ENCODE assay signal across 27 mouse cellular contexts in genomic region chr5:19565636-19566035, GRCm38 (mm10).
A peak's percentile ranks its signal among the peaks of the same experiment; 100 is the strongest.
DNase-seq lines count a peak whose midpoint lies in the region; ATAC-seq and TF ChIP-seq lines count a peak whose summit lies in the region.
"Had no signal": no experiment of that assay in that cellular context is flagged by ENCODE, and none has a peak within 500 bp of the region (broad histone marks: within the 10 kb centered on the region; RNA-seq: fewer than 3 reads in every experiment).

No protein-coding gene starts in this region.

- 71% methylated on average over 3 of the region's 3 CpGs for WGBS in kidney, embryonic 15.5 days
- 78% methylated on average over 3 of the region's 3 CpGs for WGBS in limb, embryonic 14.5 days
- WGBS in limb, embryonic 10.5 days: 92% methylated on average over 3 of the region's 3 CpGs
- 62% methylated on average over 3 of the region's 3 CpGs for WGBS in embryonic facial prominence, embryonic 14.5 days

- no peak for TF ChIP-seq POLR2A in limb, embryonic 14.5 days (IDR thresholded peaks at IDR 0.05; ENCODE audit: borderline replicate concordance, extremely low read depth, insufficient read depth, insufficient read length)

- no peak overlapping the region for H3K27ac ChIP-seq in kidney, embryonic 15.5 days
- no peak overlapping the region for H3K27ac ChIP-seq in limb, embryonic 14.5 days (replicated peaks; ENCODE audit: low read depth, low read length)
- no peak overlapping the region for H3K27ac ChIP-seq in limb, embryonic 10.5 days
- no peak overlapping the region for H3K27ac ChIP-seq in embryonic facial prominence, embryonic 14.5 days (replicated peaks; ENCODE audit: low read depth, low read length)
- H3K27ac ChIP-seq: embryonic facial prominence, embryonic 12.5 days; forebrain, embryonic 12.5 days; heart, embryonic 10.5 days; heart, embryonic 15.5 days; limb, embryonic 15.5 days; liver, embryonic 14.5 days; macrophage; midbrain, embryonic 13.5 days had no signal

- no peak for ATAC-seq in kidney, embryonic 15.5 days (replicated peaks; ENCODE audit: low FRiP score)
- ATAC-seq in limb, embryonic 14.5 days (ENCODE audit: low FRiP score, low read depth): no peak
- ATAC-seq in embryonic facial prominence, embryonic 14.5 days (ENCODE audit: low read depth): no peak
- ATAC-seq: forebrain, postnatal 0 days; hindbrain, embryonic 16.5 days; midbrain, embryonic 13.5 days; Patski had no signal

- DNase-seq in kidney, adult 11 months: peak; percentile 22
- DNase-seq in limb, embryonic 14.5 days (ENCODE audit: low spot score): peak; percentile 5
- DNase-seq in limb, embryonic 10.5 days (ENCODE audit: low spot score): no peak
- DNase-seq in embryonic facial prominence, embryonic 14.5 days (ENCODE audit: low spot score): peak; percentile 72
- no peak for DNase-seq in cerebellum, postnatal 25 days
- no peak for DNase-seq in cerebellum, postnatal 36 days
- DNase-seq: adrenal gland, postnatal 36 days; cerebellum, adult 2 months; cerebellum, postnatal 14 days; forebrain, postnatal 0 days; gastrocnemius, postnatal 10 days; lung, adult 2 months; lung, postnatal 10 days; thymus, adult 2 months; thymus, postnatal 4 days had no signal

- no peak overlapping the region for H3K4me2 ChIP-seq in kidney, embryonic 15.5 days
- no peak overlapping the region for H3K4me2 ChIP-seq in limb, embryonic 14.5 days (replicated peaks; ENCODE audit: low read depth, low read length, severe bottlenecking)
- no peak overlapping the region for H3K4me2 ChIP-seq in embryonic facial prominence, embryonic 14.5 days (ENCODE audit: low read depth, low read length)
- H3K4me2 ChIP-seq: embryonic facial prominence, embryonic 12.5 days; forebrain, embryonic 12.5 days; heart, embryonic 15.5 days; limb, embryonic 15.5 days; midbrain, embryonic 13.5 days had no signal

- no peak overlapping the region for H3K4me3 ChIP-seq in kidney, embryonic 15.5 days (replicated peaks)
- H3K4me3 ChIP-seq in limb, embryonic 14.5 days (replicated peaks; ENCODE audit: low read length): no peak overlapping the region
- no peak overlapping the region for H3K4me3 ChIP-seq in limb, embryonic 10.5 days
- no peak overlapping the region for H3K4me3 ChIP-seq in embryonic facial prominence, embryonic 14.5 days (ENCODE audit: low read depth, low read length)
- H3K4me3 ChIP-seq: embryonic facial prominence, embryonic 12.5 days; erythroblast, embryonic 14.5 days; forebrain, embryonic 12.5 days; heart, embryonic 10.5 days; heart, embryonic 15.5 days; limb, embryonic 15.5 days; midbrain, embryonic 13.5 days had no signal

- H3K9me3 ChIP-seq in kidney, embryonic 15.5 days (replicated peaks): no peaks in the 10 kb centered on the region
- H3K9me3 ChIP-seq in limb, embryonic 14.5 days (ENCODE audit: control insufficient read depth, low read length): no peaks in the 10 kb centered on the region
- no peaks in the 10 kb centered on the region for H3K9me3 ChIP-seq in limb, embryonic 10.5 days (replicated peaks)
- H3K9me3 ChIP-seq in embryonic facial prominence, embryonic 14.5 days (ENCODE audit: control insufficient read depth, low read length): no peaks in the 10 kb centered on the region
- H3K9me3 ChIP-seq: embryonic facial prominence, embryonic 12.5 days; forebrain, embryonic 12.5 days; heart, embryonic 10.5 days; heart, embryonic 15.5 days; limb, embryonic 15.5 days; midbrain, embryonic 13.5 days had no signal

- no peak overlapping the region for H3K9ac ChIP-seq in kidney, embryonic 15.5 days
- H3K9ac ChIP-seq in limb, embryonic 14.5 days (ENCODE audit: low read depth, low read length, severe bottlenecking): no peak overlapping the region
- no peak overlapping the region for H3K9ac ChIP-seq in embryonic facial prominence, embryonic 14.5 days (ENCODE audit: low read depth, low read length)
- H3K9ac ChIP-seq: embryonic facial prominence, embryonic 12.5 days; forebrain, embryonic 12.5 days; forebrain, postnatal 0 days; heart, embryonic 15.5 days; limb, embryonic 15.5 days; liver, embryonic 14.5 days; midbrain, embryonic 13.5 days had no signal

- no peaks in the 10 kb centered on the region for H3K27me3 ChIP-seq in kidney, embryonic 15.5 days
- no peaks in the 10 kb centered on the region for H3K27me3 ChIP-seq in limb, embryonic 14.5 days (ENCODE audit: control insufficient read depth, insufficient read depth, low read length)
- H3K27me3 ChIP-seq in limb, embryonic 10.5 days (ENCODE audit: low read depth, poor library complexity, severe bottlenecking): no peaks in the 10 kb centered on the region
- H3K27me3 ChIP-seq in embryonic facial prominence, embryonic 14.5 days (replicated peaks; ENCODE audit: control insufficient read depth, insufficient read depth, low read length): no peaks in the 10 kb centered on the region
- H3K27me3 ChIP-seq: embryonic facial prominence, embryonic 12.5 days; forebrain, embryonic 12.5 days; heart, embryonic 15.5 days; limb, embryonic 15.5 days; midbrain, embryonic 13.5 days had no signal

- H3K36me3 ChIP-seq in kidney, embryonic 15.5 days: no peaks in the 10 kb centered on the region
- H3K36me3 ChIP-seq in limb, embryonic 14.5 days (ENCODE audit: control insufficient read depth, insufficient read depth, low read length): no peaks in the 10 kb centered on the region
- H3K36me3 ChIP-seq in limb, embryonic 10.5 days: no peaks in the 10 kb centered on the region
- H3K36me3 ChIP-seq in embryonic facial prominence, embryonic 14.5 days (ENCODE audit: control insufficient read depth, insufficient read depth, low read length): no peaks in the 10 kb centered on the region
- H3K36me3 ChIP-seq: embryonic facial prominence, embryonic 12.5 days; forebrain, embryonic 12.5 days; heart, embryonic 10.5 days; heart, embryonic 15.5 days; limb, embryonic 15.5 days; midbrain, embryonic 13.5 days had no signal

- no peaks in the 10 kb centered on the region for H3K4me1 ChIP-seq in kidney, embryonic 15.5 days
- H3K4me1 ChIP-seq in limb, embryonic 14.5 days (ENCODE audit: control insufficient read depth, insufficient read depth, low read length): no peaks in the 10 kb centered on the region
- H3K4me1 ChIP-seq in limb, embryonic 10.5 days: no peaks in the 10 kb centered on the region
- no peaks in the 10 kb centered on the region for H3K4me1 ChIP-seq in embryonic facial prominence, embryonic 14.5 days (ENCODE audit: control insufficient read depth, insufficient read depth, low read length)
- H3K4me1 ChIP-seq: embryonic facial prominence, embryonic 12.5 days; forebrain, embryonic 12.5 days; heart, embryonic 10.5 days; heart, embryonic 15.5 days; limb, embryonic 15.5 days; midbrain, embryonic 13.5 days had no signal

Comparison
In these comparisons a context has a peak if more than half of its experiments do, and no peak if none do; other contexts are left out.
1. DNase-seq: peak in kidney, adult 11 months (single experiment), limb, embryonic 14.5 days (single experiment) and embryonic facial prominence, embryonic 14.5 days (single experiment); none in limb, embryonic 10.5 days (single experiment), cerebellum, postnatal 25 days (0 of 2) and cerebellum, postnatal 36 days (0 of 2).